Mouse (Mus musculus): ENCODE measurements around the gene App. TPM values are rescaled to one million over a fixed set of nuclear protein-coding genes. Genes with fewer than 3 reads are reported as not detected.

Gene App
- total and polyA plus RNA-seq, 2 experiments from 2014 or later: 498 to 526 TPM

DNA sequence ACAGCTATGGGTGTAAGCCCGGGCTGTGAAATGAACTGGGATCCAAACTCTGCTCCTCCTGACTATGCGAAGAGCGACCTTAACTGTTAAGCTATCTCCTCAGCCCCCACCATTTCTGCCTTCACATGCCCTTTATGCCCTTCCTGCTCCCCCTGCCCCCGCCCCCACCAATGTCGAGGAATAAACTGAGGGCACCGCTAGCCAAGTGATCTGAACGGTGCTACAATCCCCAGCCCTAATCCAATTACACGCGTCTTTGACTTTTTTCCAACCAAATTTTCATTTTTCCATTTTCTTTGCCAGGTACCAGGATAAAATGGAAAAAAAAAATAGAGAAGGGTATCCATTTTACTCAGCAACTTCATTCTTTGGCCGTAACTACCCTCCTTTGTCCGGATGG, 28.2 kb downstream of the App start:
- WGBS: 60% methylated on average over 11 of the region's 11 CpGs
- Histone ChIP-seq H3K36me3 (ENCODE audit: insufficient read depth, low read length) (no peaks in the 10 kb centered on the region), H3K4me2 (ENCODE audit: low read depth, low read length) (no peak overlapping the region), H3K9me3 (ENCODE audit: low read length) (no peaks in the 10 kb centered on the region), H3K27ac (no peak overlapping the region), H3K4me1 (ENCODE audit: insufficient read depth, low read length) (peaks cover 13% of the 10 kb centered on the region; the same call in 1 of the 2 replicates), H3K4me3 (ENCODE audit: low read length) (no peak overlapping the region), H3K9ac (replicated peaks; ENCODE audit: low read length) (no peak overlapping the region), H3K27me3 (ENCODE audit: insufficient read depth, low read length) (no peaks in the 10 kb centered on the region)
- ATAC-seq (peak; percentile 16; the same call in 1 of the 2 replicates), DNase-seq (ENCODE audit: low spot score) (no peak)
- no peak for TF ChIP-seq CTCF (IDR thresholded peaks at IDR 0.05; ENCODE audit: low read depth)

DNA sequence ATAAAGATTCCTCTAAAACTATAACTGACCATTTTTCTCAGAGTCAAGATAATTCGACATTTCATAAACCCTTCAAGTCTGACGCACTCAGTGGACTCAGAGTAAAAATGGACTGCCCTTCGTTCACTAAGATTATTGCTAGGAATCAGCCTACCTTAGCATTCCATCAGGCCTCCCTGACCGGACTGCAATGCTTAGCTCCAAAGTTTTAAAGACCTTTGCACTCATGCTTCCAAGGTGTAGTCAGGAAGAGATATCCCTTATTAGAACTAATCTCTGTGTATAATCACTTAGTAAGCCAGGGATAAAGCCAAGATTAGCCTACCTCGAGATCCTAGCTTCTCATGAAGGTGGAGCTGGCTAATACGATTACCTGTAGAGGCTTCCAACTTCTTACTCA, 29.2 kb downstream of the App start:
- Histone ChIP-seq H3K27ac (no peak overlapping the region), H3K27me3 (ENCODE audit: insufficient read depth, low read length) (no peaks in the 10 kb centered on the region), H3K4me3 (ENCODE audit: low read length) (no peak overlapping the region), H3K4me2 (ENCODE audit: low read depth, low read length) (no peak overlapping the region), H3K36me3 (ENCODE audit: insufficient read depth, low read length) (no peaks in the 10 kb centered on the region), H3K9me3 (ENCODE audit: low read length) (no peaks in the 10 kb centered on the region), H3K4me1 (ENCODE audit: insufficient read depth, low read length) (peaks cover 17% of the 10 kb centered on the region; the same call in 1 of the 2 replicates), H3K9ac (replicated peaks; ENCODE audit: low read length) (no peak overlapping the region)
- ATAC-seq (no peak), DNase-seq (ENCODE audit: low spot score) (no peak)
- no peak for TF ChIP-seq CTCF (IDR thresholded peaks at IDR 0.05; ENCODE audit: low read depth)
- 91% methylated on average over 6 of the region's 6 CpGs for WGBS

DNA sequence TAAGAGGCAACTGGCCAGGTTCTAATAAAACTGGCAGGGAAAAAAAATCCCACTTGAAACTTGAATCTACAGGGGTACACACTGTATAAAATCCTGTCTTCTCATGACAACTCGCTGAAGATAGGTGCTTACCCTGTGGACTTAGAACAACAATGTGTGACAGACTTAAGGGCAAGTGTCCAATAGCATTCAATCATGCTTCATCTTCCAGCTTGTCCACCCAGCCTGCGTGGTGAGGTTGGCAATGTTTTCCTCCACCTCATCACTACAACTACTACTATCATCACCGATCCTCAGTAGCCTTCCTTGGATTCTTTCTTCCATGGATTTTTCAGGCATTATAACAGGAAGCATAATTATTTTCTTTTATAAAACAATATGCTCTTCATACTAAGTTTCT, 29.7 kb downstream of the App start:
- Histone ChIP-seq H3K4me2 (ENCODE audit: low read depth, low read length) (no peak overlapping the region), H3K4me3 (ENCODE audit: low read length) (no peak overlapping the region), H3K27ac (no peak overlapping the region), H3K9ac (replicated peaks; ENCODE audit: low read length) (no peak overlapping the region), H3K4me1 (ENCODE audit: insufficient read depth, low read length) (0 out of 2 replicates have a peak, but pooled peaks cover 14% of the 10 kb centered on the region), H3K9me3 (ENCODE audit: low read length) (no peaks in the 10 kb centered on the region), H3K27me3 (ENCODE audit: insufficient read depth, low read length) (no peaks in the 10 kb centered on the region), H3K36me3 (ENCODE audit: insufficient read depth, low read length) (no peaks in the 10 kb centered on the region)
- no peak for ATAC-seq
- no peak for DNase-seq (ENCODE audit: low spot score)
- no peak for TF ChIP-seq CTCF (IDR thresholded peaks at IDR 0.05; ENCODE audit: low read depth)
- WGBS: 77% methylated on average over 3 of the region's 3 CpGs

DNA sequence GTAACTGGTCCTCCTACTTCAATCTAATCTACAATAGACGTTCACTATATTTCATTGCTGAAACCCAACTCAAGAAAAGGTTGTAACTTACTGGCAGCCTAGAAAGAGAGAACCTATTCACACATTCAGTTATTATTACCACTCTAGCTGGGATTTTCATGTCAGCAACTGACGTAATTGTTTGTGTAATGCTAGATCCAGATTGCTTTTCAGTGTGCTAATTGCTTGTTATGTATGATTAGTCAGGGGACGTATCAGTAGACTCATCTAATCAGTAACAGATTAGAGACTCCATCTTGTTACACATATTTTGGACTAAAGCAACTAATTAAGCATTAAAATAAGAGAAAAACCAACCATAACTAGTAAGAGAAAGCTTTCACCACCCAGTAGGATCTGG, 30.4 kb downstream of the App start:
- Histone ChIP-seq H3K27ac (no peak overlapping the region), H3K4me3 (ENCODE audit: low read length) (no peak overlapping the region), H3K4me1 (ENCODE audit: insufficient read depth, low read length) (0 out of 2 replicates have a peak, but pooled peaks cover 11% of the 10 kb centered on the region), H3K9ac (replicated peaks; ENCODE audit: low read length) (no peak overlapping the region), H3K27me3 (ENCODE audit: insufficient read depth, low read length) (no peaks in the 10 kb centered on the region), H3K9me3 (ENCODE audit: low read length) (no peaks in the 10 kb centered on the region), H3K4me2 (ENCODE audit: low read depth, low read length) (no peak overlapping the region), H3K36me3 (ENCODE audit: insufficient read depth, low read length) (no peaks in the 10 kb centered on the region)
- 77% methylated on average over 3 of the region's 3 CpGs for WGBS
- no peak for ATAC-seq
- no peak for DNase-seq (ENCODE audit: low spot score)
- TF ChIP-seq CTCF (IDR thresholded peaks at IDR 0.05; ENCODE audit: low read depth): no peak

DNA sequence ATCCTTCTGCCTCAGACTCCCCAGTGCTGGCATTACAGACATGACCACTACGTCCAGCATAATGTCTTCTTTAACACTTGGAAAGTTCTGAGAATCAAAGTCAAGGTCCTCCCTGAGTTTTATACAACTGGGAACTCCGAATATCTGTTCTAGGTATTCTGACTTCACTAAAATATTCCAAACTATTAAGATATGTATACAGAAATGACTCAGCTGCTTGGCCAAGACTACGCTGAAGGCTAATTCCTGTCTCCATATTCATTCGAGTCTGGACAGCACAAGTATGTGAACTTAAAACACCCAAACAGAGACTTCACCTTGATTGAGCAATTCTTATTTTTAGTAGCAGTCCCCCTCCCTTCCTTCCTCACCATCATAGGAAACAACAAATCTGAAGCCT, 32.2 kb downstream of the App start:
- H3K9me3 ChIP-seq (ENCODE audit: low read length): no peaks in the 10 kb centered on the region
- 0 out of 2 replicates have a peak, but pooled peaks cover 16% of the 10 kb centered on the region for H3K4me1 ChIP-seq (ENCODE audit: insufficient read depth, low read length)
- H3K27me3 ChIP-seq (ENCODE audit: insufficient read depth, low read length): no peaks in the 10 kb centered on the region
- no peak overlapping the region for H3K4me3 ChIP-seq (ENCODE audit: low read length)
- H3K36me3 ChIP-seq (ENCODE audit: insufficient read depth, low read length): no peaks in the 10 kb centered on the region
- H3K4me2 ChIP-seq (ENCODE audit: low read depth, low read length): no peak overlapping the region
- ATAC-seq (no peak), DNase-seq (ENCODE audit: low spot score) (no peak)
- no peak for TF ChIP-seq CTCF (IDR thresholded peaks at IDR 0.05; ENCODE audit: low read depth)
- no peak overlapping the region for H3K27ac ChIP-seq
- 92% methylated on average over 4 of the region's 4 CpGs for WGBS
- no peak overlapping the region for H3K9ac ChIP-seq (replicated peaks; ENCODE audit: low read length)

DNA sequence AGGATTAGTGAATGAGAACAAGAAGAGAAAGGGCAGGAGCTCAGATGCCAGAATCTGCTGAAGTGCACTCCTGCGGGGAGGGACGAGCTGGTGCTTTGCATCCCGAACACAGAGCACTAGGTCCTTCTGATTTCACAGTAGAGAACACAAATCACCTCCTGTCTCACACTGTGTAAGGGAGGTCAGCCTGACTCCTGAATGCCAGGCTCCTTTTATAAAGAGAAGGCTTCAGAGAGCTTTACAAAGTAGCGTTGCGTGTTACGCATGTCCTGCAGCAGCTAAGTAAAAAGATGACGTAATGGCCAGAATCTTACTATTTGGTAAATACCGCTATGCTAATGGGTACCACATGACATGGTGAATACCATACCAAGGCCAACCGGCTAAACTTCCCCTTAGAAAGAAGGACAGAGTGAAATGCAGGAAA, 34.4 kb downstream of the App start:
- ATAC-seq (peak; percentile 51; the same call in 1 of the 2 replicates), DNase-seq (ENCODE audit: low spot score) (no peak)
- H3K27me3 ChIP-seq (ENCODE audit: insufficient read depth, low read length): no peaks in the 10 kb centered on the region
- H3K36me3 ChIP-seq (ENCODE audit: insufficient read depth, low read length): no peaks in the 10 kb centered on the region
- no peak overlapping the region for H3K4me3 ChIP-seq (ENCODE audit: low read length)
- TF ChIP-seq CTCF (IDR thresholded peaks at IDR 0.05; ENCODE audit: low read depth): no peak
- 32% methylated on average over 9 of the region's 9 CpGs for WGBS
- no peak overlapping the region for H3K4me2 ChIP-seq (ENCODE audit: low read depth, low read length)
- H3K4me1 ChIP-seq (ENCODE audit: insufficient read depth, low read length): 0 out of 2 replicates have a peak, but pooled peaks cover 13% of the 10 kb centered on the region
- H3K9me3 ChIP-seq (ENCODE audit: low read length): no peaks in the 10 kb centered on the region
- no peak overlapping the region for H3K27ac ChIP-seq
- no peak overlapping the region for H3K9ac ChIP-seq (replicated peaks; ENCODE audit: low read length)

DNA sequence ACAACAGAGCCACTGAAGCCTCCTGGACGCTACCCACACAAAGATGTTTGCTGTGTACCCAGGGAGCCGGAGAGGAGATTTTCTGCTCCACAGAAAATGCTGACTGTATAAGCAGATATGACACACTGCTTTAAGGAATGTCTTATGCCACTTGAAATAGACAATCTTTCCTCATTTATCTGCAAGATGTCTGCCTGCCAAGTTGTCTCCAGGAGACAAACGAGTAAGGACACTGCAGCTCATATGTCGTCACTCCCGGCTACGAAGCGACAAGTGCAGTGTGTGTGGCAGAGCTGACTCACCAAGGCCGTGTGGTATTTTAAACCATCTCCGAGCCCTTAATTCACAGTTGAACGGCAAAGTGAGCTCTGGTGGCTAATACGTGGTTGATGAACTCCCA, 36.2 kb downstream of the App start:
- no peaks in the 10 kb centered on the region for H3K9me3 ChIP-seq (ENCODE audit: low read length)
- no peaks in the 10 kb centered on the region for H3K27me3 ChIP-seq (ENCODE audit: insufficient read depth, low read length)
- no peak overlapping the region for H3K4me3 ChIP-seq (ENCODE audit: low read length)
- ATAC-seq: peak; percentile 31; the same call in 1 of the 2 replicates
- no peak overlapping the region for H3K9ac ChIP-seq (replicated peaks; ENCODE audit: low read length)
- peak overlapping the region; percentile 15; the same call in 1 of the 2 replicates for H3K27ac ChIP-seq
- 59% methylated on average over 11 of the region's 11 CpGs for WGBS
- H3K36me3 ChIP-seq (ENCODE audit: insufficient read depth, low read length): no peaks in the 10 kb centered on the region
- peak; percentile 21 for DNase-seq (ENCODE audit: low spot score)
- H3K4me1 ChIP-seq (ENCODE audit: insufficient read depth, low read length): 0 out of 2 replicates have a peak, but pooled peaks cover 13% of the 10 kb centered on the region
- H3K4me2 ChIP-seq (ENCODE audit: low read depth, low read length): no peak overlapping the region
- no peak for TF ChIP-seq CTCF (IDR thresholded peaks at IDR 0.05; ENCODE audit: low read depth)
